ENCODE assay signal across 8 mouse cellular contexts in the genomic region with DNA sequence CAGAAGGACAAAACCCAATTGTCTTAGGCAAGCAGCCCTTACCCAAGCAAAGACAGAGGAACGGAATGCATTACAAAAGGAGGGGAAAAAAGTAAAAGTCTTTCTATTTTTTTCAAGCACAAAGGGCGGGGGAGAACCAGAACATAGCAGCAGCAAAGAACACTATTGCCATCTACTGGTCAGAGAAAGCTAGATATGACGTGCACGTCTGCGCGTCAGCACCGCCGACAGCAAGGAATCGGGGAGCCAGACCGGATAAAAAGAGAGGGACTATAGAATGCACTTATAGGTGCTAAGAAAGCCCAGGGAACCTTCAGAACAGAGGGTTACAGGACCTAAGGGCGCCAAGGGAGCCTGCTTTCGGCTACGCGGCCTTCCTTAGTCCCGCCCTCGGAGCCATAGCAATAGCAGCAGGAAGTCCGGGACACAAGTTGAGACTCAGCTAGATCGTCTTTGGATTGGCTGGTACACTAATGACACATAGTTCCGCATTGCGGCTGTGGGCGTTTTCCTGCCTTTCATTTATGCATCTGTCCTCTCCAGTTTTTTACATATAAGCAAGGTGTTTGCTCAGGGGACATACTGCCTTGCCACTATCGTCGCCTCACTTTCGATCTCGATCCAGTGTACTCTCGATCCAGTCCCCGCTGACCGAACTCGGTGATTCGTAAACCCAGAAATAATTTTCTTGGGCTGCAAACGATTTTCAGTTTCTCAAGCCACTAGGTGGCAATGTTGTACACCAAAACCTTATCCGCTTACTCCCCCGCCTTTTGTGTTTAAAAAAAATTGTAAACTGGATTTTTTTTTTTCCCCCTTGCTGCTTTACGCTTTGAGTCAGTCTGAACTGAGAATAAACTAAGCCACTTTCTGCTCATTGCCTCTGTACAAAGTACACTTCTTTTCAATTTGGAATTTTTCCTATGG. TPM values are rescaled to one million over a fixed set of nuclear protein-coding genes. Genes with fewer than 3 reads are reported as not detected.
A peak's percentile ranks its signal among the peaks of the same experiment; 100 is the strongest.
DNase-seq lines count a peak whose midpoint lies in the region; ATAC-seq and TF ChIP-seq lines count a peak whose summit lies in the region.

No protein-coding gene starts in this region.

- TF ChIP-seq EP300 in ES-Bruce4 (IDR thresholded peaks at IDR 0.05; ENCODE audit: insufficient read depth, low read depth, low read length): no peak

- no peaks in the 10 kb centered on the region for H3K9me3 ChIP-seq in ES-Bruce4 (replicated peaks; ENCODE audit: control insufficient read depth, insufficient read depth, low read length, poor library complexity, severe bottlenecking)
- no peaks in the 10 kb centered on the region for H3K9me3 ChIP-seq in forebrain, embryonic 14.5 days (replicated peaks; ENCODE audit: control insufficient read depth, low read length)

- WGBS in forebrain, embryonic 14.5 days: 1% methylated on average over 34 of the region's 34 CpGs
- WGBS in lung, adult 2 months: under 1% methylated on average over 34 of the region's 34 CpGs

- intact Hi-C loops in heart, postnatal 25 days (cut with DNase I): no loop called here

- peak overlapping the region; percentile 91 for H3K4me3 ChIP-seq in ES-Bruce4 (ENCODE audit: low read depth, low read length)
- H3K4me3 ChIP-seq in forebrain, embryonic 14.5 days (ENCODE audit: low read depth, low read length): peak overlapping the region; percentile 35
- H3K4me3 ChIP-seq in lung, adult 2 months (replicated peaks; ENCODE audit: extremely low read depth, low read depth, low read length): peak overlapping the region; percentile 99

- no peaks in the 10 kb centered on the region for H3K36me3 ChIP-seq in ES-Bruce4 (ENCODE audit: control insufficient read depth, insufficient read depth, low read length, poor library complexity, severe bottlenecking)
- H3K36me3 ChIP-seq in forebrain, embryonic 14.5 days (ENCODE audit: control insufficient read depth, insufficient read depth, low read length): no peaks in the 10 kb centered on the region

- ATAC-seq in cerebellum, adult (ENCODE audit: insufficient number of reproducible peaks, low FRiP score, low TSS enrichment): peak; percentile 96
- ATAC-seq in forebrain, embryonic 14.5 days: peak; percentile 98
- ATAC-seq in neutrophil, adult 5-6 weeks (ENCODE audit: extremely low read depth, insufficient number of reproducible peaks, low FRiP score, poor library complexity, severe bottlenecking): peak; percentile 96

- H3K4me2 ChIP-seq in forebrain, embryonic 14.5 days (ENCODE audit: low read length): peak overlapping the region; percentile 28; the same call in 1 of the 2 replicates

- DNase-seq in forebrain, embryonic 14.5 days (ENCODE audit: low spot score): peak; percentile 95
- DNase-seq in heart, postnatal 25 days (ENCODE audit: low spot score): peak; percentile 85
- peak; percentile 89 to 91 for DNase-seq in layer of hippocampus, adult 18-20 months (ENCODE audit: low spot score in 2 of 2)
- peak; percentile 82 for DNase-seq in lung, adult 2 months
- DNase-seq in thymus, adult 18-20 months: peak; percentile 60 to 87

- H3K27me3 ChIP-seq in ES-Bruce4 (ENCODE audit: control insufficient read depth, insufficient read depth, low read length, poor library complexity, severe bottlenecking): no peaks in the 10 kb centered on the region
- no peaks in the 10 kb centered on the region for H3K27me3 ChIP-seq in forebrain, embryonic 14.5 days (replicated peaks; ENCODE audit: control insufficient read depth, insufficient read depth, low read length)

- peak overlapping the region; percentile 86 for H3K9ac ChIP-seq in ES-Bruce4 (ENCODE audit: low read depth, poor library complexity, severe bottlenecking)
- peak overlapping the region; percentile 59 for H3K9ac ChIP-seq in forebrain, embryonic 14.5 days (ENCODE audit: low read length)

- TF ChIP-seq POLR2A in ES-Bruce4 (IDR thresholded peaks at IDR 0.05; ENCODE audit: insufficient read depth, low read length): no peak
- TF ChIP-seq POLR2A in lung, adult 2 months (IDR thresholded peaks at IDR 0.05; ENCODE audit: borderline replicate concordance, extremely low read depth, low read depth, low read length): no peak

- TF ChIP-seq CTCF in ES-Bruce4 (IDR thresholded peaks at IDR 0.05; ENCODE audit: low read depth, low read length): peak; percentile 39
- TF ChIP-seq CTCF in lung, adult 2 months (IDR thresholded peaks at IDR 0.05; ENCODE audit: insufficient read depth, low read length): peak; percentile 59

- H3K4me1 ChIP-seq in ES-Bruce4 (ENCODE audit: control insufficient read depth, insufficient read depth, low read length): no peaks in the 10 kb centered on the region
- H3K4me1 ChIP-seq in forebrain, embryonic 14.5 days (ENCODE audit: control insufficient read depth, insufficient read depth, low read length): no peaks in the 10 kb centered on the region
- no peaks in the 10 kb centered on the region for H3K4me1 ChIP-seq in lung, adult 2 months (ENCODE audit: control insufficient read depth, insufficient read depth, low read length)

- peak overlapping the region; percentile 72 for H3K27ac ChIP-seq in ES-Bruce4 (ENCODE audit: insufficient read depth, low read length)
- peak overlapping the region; percentile 84 for H3K27ac ChIP-seq in forebrain, embryonic 14.5 days (ENCODE audit: low read depth, low read length)

RNA-seq across cellular contexts. Expression of gene Tmem29, which starts 19.2 kb away (rescaled TPM):
- polyA plus RNA-seq in ES-Bruce4 (2011; ENCODE audit: insufficient read depth, insufficient read length, low read depth, missing spikeins): 35.7 and 45.4 TPM in 2 replicates
- polyA plus RNA-seq in forebrain, embryonic 14.5 days (2014; fragmentation: Nextera tagmentation; extraction: Ambion mirVana): 59.9 and 61.0 TPM in 2 replicates
- total RNA-seq in heart, postnatal 25 days (2021): 1 to 10 TPM; 4.2 to 6.2 TPM
- total RNA-seq in layer of hippocampus, adult 18-20 months (2021): 10 to 100 TPM; 34.1 to 39.0 TPM
- 1.8 and 4.5 TPM in 2 replicates for polyA plus RNA-seq in lung, adult 2 months (2012; rRNA removed)
- 7.6 and 12.3 TPM in 2 replicates for total RNA-seq in neutrophil, adult 5-6 weeks (2017)

Comparison
In these comparisons a context has a peak if more than half of its experiments do, and no peak if none do; other contexts are left out.
1. Peak in every context shown above with its lines: DNase-seq, ATAC-seq, H3K4me3 ChIP-seq and H3K27ac ChIP-seq.
2. H3K4me3 ChIP-seq: peak in every context shown above with its lines; median percentile 99 in lung, adult 2 months; 91 in ES-Bruce4; 35 in forebrain, embryonic 14.5 days.